Mouse (Mus musculus) embryo, embryonic 9.5 days (tissue): ENCODE data around the gene Paxip1.

Source experiments
- DNase-seq: peaks from one replicate; pipeline ENCODE4 v3.0.0-alpha.2; 2017; ENCODE audit errors: extremely low spot score

Gene Paxip1

GRCm38 (mm10) chr5:27791303-27792172 lies at the start of gene Paxip1:
Paxip1 (minus strand) TSS chr5:27791691.
- peak; percentile 98 for DNase-seq

- no peak for DNase-seq
Observed at GRCm38 (mm10) chr5:27838061-27838460, 46.6 kb upstream of the Paxip1 start.

- no peak for DNase-seq
Observed at GRCm38 (mm10) chr5:27835096-27835495, 43.6 kb upstream of the Paxip1 start.

- no peak for DNase-seq
Observed at GRCm38 (mm10) chr5:27827971-27828370, 36.5 kb upstream of the Paxip1 start.

GRCm38 (mm10) chr5:27821161-27821560 lies 29.7 kb upstream of the Paxip1 start:
- no peak for DNase-seq

- no peak for DNase-seq
Observed at GRCm38 (mm10) chr5:27818840-27819672, 27.6 kb upstream of the Paxip1 start.

GRCm38 (mm10) chr5:27814282-27814681 lies 22.8 kb upstream of the Paxip1 start:
- DNase-seq = no peak

- peak; percentile 64 for DNase-seq
Observed at GRCm38 (mm10) chr5:27793923-27794322, 2.4 kb upstream of the Paxip1 start.

GRCm38 (mm10) chr5:27792531-27793205 lies 1.2 kb upstream of the Paxip1 start:
- no peak for DNase-seq

GRCm38 (mm10) chr5:27792173-27792470 lies 631 bp upstream of the Paxip1 start:
- DNase-seq = no peak

- peak; percentile 78 for DNase-seq
Observed at GRCm38 (mm10) chr5:27790910-27791288, 592 bp downstream of the Paxip1 start.

GRCm38 (mm10) chr5:27790086-27790909 lies 1.2 kb downstream of the Paxip1 start:
- no peak for DNase-seq

- DNase-seq = no peak
Observed at GRCm38 (mm10) chr5:27789586-27789985, 1.9 kb downstream of the Paxip1 start.

- DNase-seq = no peak
Observed at GRCm38 (mm10) chr5:27783381-27783780, 8.1 kb downstream of the Paxip1 start.

GRCm38 (mm10) chr5:27767948-27768347 lies 23.5 kb downstream of the Paxip1 start:
- DNase-seq = no peak

- DNase-seq = no peak
Observed at GRCm38 (mm10) chr5:27765780-27766179, 25.7 kb downstream of the Paxip1 start.

GRCm38 (mm10) chr5:27744944-27745343 lies 46.5 kb downstream of the Paxip1 start:
- DNase-seq = no peak

GRCm38 (mm10) chr5:27739216-27739615 lies 52.3 kb downstream of the Paxip1 start:
- no peak for DNase-seq

- DNase-seq = peak; percentile 69
Observed at GRCm38 (mm10) chr5:27737168-27737567, 54.3 kb downstream of the Paxip1 start.

GRCm38 (mm10) chr5:27732288-27732868 lies 59.1 kb downstream of the Paxip1 start:
- DNase-seq = no peak

GRCm38 (mm10) chr5:27731392-27731791 lies 60.1 kb downstream of the Paxip1 start:
- DNase-seq = no peak
